Mouse (Mus musculus): ENCODE measurements around the gene Bag2. TPM values are rescaled to one million over a fixed set of nuclear protein-coding genes. Genes with fewer than 3 reads are reported as not detected.

Bag2 gene
- 75.9 and 87.7 TPM in 2 replicates for polyA plus RNA-seq (2016; fragmentation: Nextera tagmentation; extraction: Ambion mirVana)

GRCm38 (mm10) chr1:33757491-33758041, at the start of gene Bag2:
Gene Bag2 (minus strand): TSS chr1:33757795.
- H3K9ac ChIP-seq: peak within 1 kb of the TSS; percentile 92
- no peaks in the 10 kb centered on the region for H3K9me3 ChIP-seq (replicated peaks)
- peak within 1 kb of the TSS; percentile 86 for H3K4me3 ChIP-seq
- peaks cover 56% of the 10 kb centered on the region for H3K4me1 ChIP-seq
- peak within 1 kb of the TSS; percentile 95 for H3K4me2 ChIP-seq
- ATAC-seq: peak; percentile 79
- H3K27me3 ChIP-seq (replicated peaks): no peaks in the 10 kb centered on the region
- H3K27ac ChIP-seq: peak within 1 kb of the TSS; percentile 90
- peaks cover 45% of the 10 kb centered on the region for H3K36me3 ChIP-seq
- under 1% methylated on average over 61 of the region's 61 CpGs for WGBS (ENCODE audit: insufficient replicate concordance)

GRCm38 (mm10) chr1:33803323-33803722, 45.7 kb upstream of the Bag2 start:
- H3K36me3 ChIP-seq: peaks cover 81% of the 10 kb centered on the region
- no peaks in the 10 kb centered on the region for H3K9me3 ChIP-seq (replicated peaks)
- no peaks in the 10 kb centered on the region for H3K4me1 ChIP-seq
- H3K27me3 ChIP-seq (replicated peaks): no peaks in the 10 kb centered on the region
- H3K27ac ChIP-seq: no peak overlapping the region
- H3K4me3 ChIP-seq: no peak overlapping the region
- H3K4me2 ChIP-seq: no peak overlapping the region
- no peak for ATAC-seq
- no peak overlapping the region for H3K9ac ChIP-seq
- WGBS (ENCODE audit: insufficient replicate concordance): 90% methylated on average over 2 of the region's 2 CpGs

GRCm38 (mm10) chr1:33799620-33800019, 42.0 kb upstream of the Bag2 start:
- Histone ChIP-seq H3K4me1 (no peaks in the 10 kb centered on the region), H3K4me3 (no peak overlapping the region), H3K4me2 (no peak overlapping the region), H3K9ac (no peak overlapping the region), H3K36me3 (peaks cover 66% of the 10 kb centered on the region), H3K9me3 (replicated peaks) (no peaks in the 10 kb centered on the region), H3K27ac (no peak overlapping the region), H3K27me3 (replicated peaks) (no peaks in the 10 kb centered on the region)
- 76% methylated on average over 3 of the region's 3 CpGs for WGBS (ENCODE audit: insufficient replicate concordance)
- ATAC-seq: no peak

GRCm38 (mm10) chr1:33788493-33788892, 30.9 kb upstream of the Bag2 start:
- Histone ChIP-seq H3K9me3 (replicated peaks) (no peaks in the 10 kb centered on the region), H3K27me3 (replicated peaks) (no peaks in the 10 kb centered on the region), H3K9ac (no peak overlapping the region), H3K27ac (no peak overlapping the region), H3K4me2 (no peak overlapping the region), H3K4me1 (peaks cover 9% of the 10 kb centered on the region), H3K4me3 (no peak overlapping the region), H3K36me3 (peaks cover 13% of the 10 kb centered on the region)
- WGBS (ENCODE audit: insufficient replicate concordance): 45% methylated on average over 3 of the region's 3 CpGs
- no peak for ATAC-seq

- no peak for ATAC-seq
- H3K27me3 ChIP-seq (replicated peaks): no peaks in the 10 kb centered on the region
- no peaks in the 10 kb centered on the region for H3K9me3 ChIP-seq (replicated peaks)
- H3K4me1 ChIP-seq: peaks cover 9% of the 10 kb centered on the region
- H3K27ac ChIP-seq: no peak overlapping the region
- H3K4me3 ChIP-seq: no peak overlapping the region
- no peak overlapping the region for H3K9ac ChIP-seq
- no peak overlapping the region for H3K4me2 ChIP-seq
- peaks cover 17% of the 10 kb centered on the region for H3K36me3 ChIP-seq
- WGBS (ENCODE audit: insufficient replicate concordance): 49% methylated on average over 5 of the region's 5 CpGs
Measured at GRCm38 (mm10) chr1:33788072-33788471, 30.5 kb upstream of the Bag2 start.

- H3K36me3 ChIP-seq: peaks cover 32% of the 10 kb centered on the region
- H3K27me3 ChIP-seq (replicated peaks): no peaks in the 10 kb centered on the region
- ATAC-seq: no peak
- WGBS (ENCODE audit: insufficient replicate concordance): 86% methylated on average over 5 of the region's 5 CpGs
- no peak overlapping the region for H3K9ac ChIP-seq
- H3K27ac ChIP-seq: no peak overlapping the region
- no peak overlapping the region for H3K4me3 ChIP-seq
- H3K4me1 ChIP-seq: peaks cover 5% of the 10 kb centered on the region; the same call in 1 of the 2 replicates
- no peaks in the 10 kb centered on the region for H3K9me3 ChIP-seq (replicated peaks)
- H3K4me2 ChIP-seq: no peak overlapping the region
Measured at GRCm38 (mm10) chr1:33784561-33784960, 27.0 kb upstream of the Bag2 start.

GRCm38 (mm10) chr1:33776175-33776611, 18.6 kb upstream of the Bag2 start:
- Histone ChIP-seq H3K27ac (no peak overlapping the region), H3K4me1 (no peaks in the 10 kb centered on the region), H3K4me3 (no peak overlapping the region), H3K9ac (no peak overlapping the region), H3K36me3 (peaks cover 47% of the 10 kb centered on the region), H3K9me3 (replicated peaks) (no peaks in the 10 kb centered on the region), H3K4me2 (no peak overlapping the region), H3K27me3 (replicated peaks) (no peaks in the 10 kb centered on the region)
- no peak for ATAC-seq
- 87% methylated on average over 14 of the region's 14 CpGs for WGBS (ENCODE audit: insufficient replicate concordance)

GRCm38 (mm10) chr1:33772106-33772505, 14.5 kb upstream of the Bag2 start:
- H3K36me3 ChIP-seq: peaks cover 65% of the 10 kb centered on the region
- H3K9me3 ChIP-seq (replicated peaks): no peaks in the 10 kb centered on the region
- H3K4me1 ChIP-seq: no peaks in the 10 kb centered on the region
- no peak overlapping the region for H3K9ac ChIP-seq
- H3K4me3 ChIP-seq: no peak overlapping the region
- H3K4me2 ChIP-seq: no peak overlapping the region
- 87% methylated on average over 9 of the region's 9 CpGs for WGBS (ENCODE audit: insufficient replicate concordance)
- H3K27ac ChIP-seq: no peak overlapping the region
- H3K27me3 ChIP-seq (replicated peaks): no peaks in the 10 kb centered on the region
- ATAC-seq: no peak

- H3K27ac ChIP-seq: no peak overlapping the region
- H3K4me3 ChIP-seq: no peak overlapping the region
- no peak overlapping the region for H3K4me2 ChIP-seq
- ATAC-seq: no peak
- H3K27me3 ChIP-seq (replicated peaks): no peaks in the 10 kb centered on the region
- no peaks in the 10 kb centered on the region for H3K9me3 ChIP-seq (replicated peaks)
- WGBS (ENCODE audit: insufficient replicate concordance): 91% methylated on average over 10 of the region's 10 CpGs
- H3K4me1 ChIP-seq: no peaks in the 10 kb centered on the region
- peaks cover 65% of the 10 kb centered on the region for H3K36me3 ChIP-seq
- H3K9ac ChIP-seq: no peak overlapping the region
Measured at GRCm38 (mm10) chr1:33771621-33772020, 14.0 kb upstream of the Bag2 start.

GRCm38 (mm10) chr1:33768827-33769226, 11.2 kb upstream of the Bag2 start:
- Histone ChIP-seq H3K9me3 (replicated peaks) (no peaks in the 10 kb centered on the region), H3K4me2 (no peak overlapping the region), H3K4me3 (no peak overlapping the region), H3K36me3 (peaks cover 72% of the 10 kb centered on the region), H3K27me3 (replicated peaks) (no peaks in the 10 kb centered on the region), H3K4me1 (peaks cover 6% of the 10 kb centered on the region; the same call in 1 of the 2 replicates), H3K9ac (no peak overlapping the region), H3K27ac (no peak overlapping the region)
- ATAC-seq: no peak

- Histone ChIP-seq H3K4me1 (peaks cover 6% of the 10 kb centered on the region; the same call in 1 of the 2 replicates), H3K27me3 (replicated peaks) (no peaks in the 10 kb centered on the region), H3K4me2 (no peak overlapping the region), H3K9me3 (replicated peaks) (no peaks in the 10 kb centered on the region), H3K4me3 (no peak overlapping the region), H3K36me3 (peaks cover 72% of the 10 kb centered on the region), H3K27ac (no peak overlapping the region), H3K9ac (no peak overlapping the region)
- 87% methylated on average over 1 of the region's 1 CpGs for WGBS (ENCODE audit: insufficient replicate concordance)
- no peak for ATAC-seq
Measured at GRCm38 (mm10) chr1:33768091-33768787, 10.6 kb upstream of the Bag2 start.

GRCm38 (mm10) chr1:33766520-33767508, 9.2 kb upstream of the Bag2 start:
- Histone ChIP-seq H3K36me3 (peaks cover 72% of the 10 kb centered on the region), H3K4me2 (no peak overlapping the region), H3K27me3 (replicated peaks) (no peaks in the 10 kb centered on the region), H3K27ac (no peak overlapping the region), H3K9me3 (replicated peaks) (no peaks in the 10 kb centered on the region), H3K9ac (no peak overlapping the region), H3K4me1 (peaks cover 6% of the 10 kb centered on the region; the same call in 1 of the 2 replicates), H3K4me3 (no peak overlapping the region)
- 84% methylated on average over 16 of the region's 16 CpGs for WGBS (ENCODE audit: insufficient replicate concordance)
- ATAC-seq: no peak

All from liver, embryonic 12.5 days (tissue).